Mouse (Mus musculus) gastrocnemius, postnatal 10 days (tissue): ENCODE measurements around the gene Olfr788. TPM values are rescaled to one million over a fixed set of nuclear protein-coding genes. Genes with fewer than 3 reads are reported as not detected.

Experiments
- DNase-seq: peaks from one replicate; pipeline ENCODE4 v3.0.0; 2021; ENCODE audit warnings: mixed read lengths
- long read RNA-seq, 2 experiments: library from polyadenylated mRNA; stranded (forward); transcript quantifications; one replicate each; pipeline ENCODE4 v2.0.0; 2021
- total RNA-seq, 2 experiments: library from RNA; stranded (reverse); gene quantifications; 2 replicates each; pipeline ENCODE4 v1.2.3; 2021

Gene Olfr788
- total RNA-seq = not detected
- long read RNA-seq, experiment 1 = 0 reads
- long read RNA-seq, experiment 2 = 0 reads

GRCm38 (mm10) chr10:129470698-129471097 lies at the start of gene Olfr788:
TSS of gene Olfr788 (plus strand) at chr10:129470998.
- DNase-seq = no peak

DNA sequence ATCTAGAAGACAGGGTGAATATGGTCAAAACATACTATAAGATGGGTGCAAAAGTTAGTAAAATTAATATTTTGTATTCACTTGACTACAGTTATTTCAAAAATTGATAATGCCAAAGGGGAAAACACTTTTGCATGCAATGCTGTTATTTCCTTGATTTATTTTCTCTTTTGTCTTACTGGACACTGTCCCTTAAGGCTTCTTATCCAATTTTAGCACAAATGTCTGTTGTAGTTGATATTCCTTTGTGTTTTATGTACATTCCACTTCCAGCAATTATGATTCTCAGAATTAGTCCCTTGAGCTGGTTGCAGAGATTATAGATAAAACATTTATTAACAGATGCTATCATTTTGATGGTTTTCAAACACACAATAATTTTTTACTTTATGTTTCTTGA lies 43.8 kb upstream of the Olfr788 start, which contains the start of gene Olfr786:
Gene Olfr786, plus strand, starts transcription at position 301 of the 400 bp plus-strand sequence.
- DNase-seq = no peak

DNA sequence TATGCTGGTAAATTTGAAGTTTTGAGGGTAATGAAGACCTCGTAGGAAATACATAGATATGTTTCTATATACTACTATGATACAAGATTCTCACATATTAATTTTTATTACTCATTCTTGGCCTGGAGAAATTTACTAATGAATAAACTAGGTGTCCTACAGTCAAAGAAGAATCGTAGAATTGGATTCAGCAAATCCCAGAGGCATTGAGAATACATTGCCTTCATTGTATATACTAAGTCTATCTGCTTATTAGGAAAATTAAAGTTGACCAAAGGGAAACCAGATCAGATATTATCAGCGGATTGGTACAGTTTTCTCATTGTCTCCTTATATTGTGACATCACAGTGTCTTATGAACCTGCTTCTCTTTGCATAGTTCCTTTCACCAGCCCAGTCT lies 9.2 kb upstream of the Olfr788 start, which contains the start of gene Olfr787:
Gene Olfr787, plus strand, starts transcription at position 301 of the 400 bp plus-strand sequence.
- no peak for DNase-seq

DNA sequence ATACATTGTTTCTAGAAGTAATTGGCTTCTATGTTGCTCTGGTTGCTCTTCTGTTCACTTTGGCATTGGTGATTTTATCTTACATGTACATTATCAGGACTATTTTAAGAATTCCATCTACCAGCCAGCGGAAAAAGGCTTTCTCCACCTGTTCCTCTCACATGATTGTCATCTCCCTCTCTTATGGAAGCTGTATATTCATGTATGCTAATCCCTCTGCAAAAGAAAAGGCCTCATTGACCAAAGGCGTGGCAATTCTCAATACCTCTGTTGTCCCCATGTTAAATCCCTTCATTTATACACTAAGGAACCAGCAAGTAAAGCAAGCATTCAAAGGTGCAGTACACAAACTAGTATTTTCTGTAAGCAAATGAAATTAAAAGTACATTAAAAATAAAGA lies 2.5 kb downstream of the Olfr788 start:
- DNase-seq = no peak

- DNase-seq = no peak
These were observed 2.9 kb downstream of the Olfr788 start for GRCm38 (mm10) chr10:129473723-129474122.

GRCm38 (mm10) chr10:129484452-129484851 lies 13.7 kb downstream of the Olfr788 start, which contains the start of gene Olfr789:
TSS of gene Olfr789 (plus strand) at chr10:129484752.
- no peak for DNase-seq

GRCm38 (mm10) chr10:129490101-129490500 lies 19.3 kb downstream of the Olfr788 start:
- no peak for DNase-seq

DNA sequence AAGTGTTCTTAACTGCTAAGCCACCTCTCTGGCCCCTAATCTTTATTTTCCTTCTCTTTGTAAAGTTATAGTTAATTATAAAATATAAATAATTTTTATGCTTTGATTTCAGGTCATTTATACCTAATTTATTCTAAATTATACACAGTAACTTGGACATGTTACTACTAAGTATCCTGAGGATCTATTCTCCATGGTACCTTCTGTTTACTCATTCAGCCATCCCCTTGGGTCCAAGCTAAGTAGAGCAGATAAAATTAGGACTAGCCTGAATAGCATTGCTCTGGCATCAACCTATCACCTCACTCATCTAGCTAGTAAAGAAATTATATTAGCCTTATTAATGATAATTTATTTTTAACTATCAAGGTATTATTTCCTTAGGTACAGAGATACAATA lies 27.4 kb downstream of the Olfr788 start, which contains the start of gene Olfr790:
Gene Olfr790, plus strand, starts transcription at position 301 of the 400 bp plus-strand sequence.
- no peak for DNase-seq

DNA sequence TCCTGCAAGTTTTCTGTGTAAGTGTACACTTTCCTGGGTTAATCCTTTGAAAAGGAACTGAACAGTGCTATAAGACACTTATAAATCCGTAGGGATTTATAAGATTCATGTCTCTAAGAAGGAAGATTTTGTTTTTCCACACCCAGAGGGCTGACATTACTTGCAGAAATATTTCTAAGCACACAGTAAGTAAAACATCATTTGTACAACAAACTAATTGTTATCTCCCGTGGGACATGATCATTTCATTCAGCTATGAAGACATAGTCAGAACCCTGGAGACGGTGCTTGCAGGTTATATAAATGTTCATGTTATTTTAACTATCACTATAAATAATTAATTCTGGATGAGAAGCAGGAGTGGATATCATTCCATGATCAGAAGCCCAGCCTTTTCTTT lies 50.7 kb downstream of the Olfr788 start, which contains the start of gene Olfr791:
Gene Olfr791, plus strand, starts transcription at position 301 of the 400 bp plus-strand sequence.
- no peak for DNase-seq

Other genes with a start within 250 kb of the Olfr788 start
- gene Olfr774, start 234.8 kb upstream of the Olfr788 start, total RNA-seq = not detected
- gene Olfr775, start 222.6 kb upstream of the Olfr788 start, total RNA-seq = not detected
- not detected for gene Olfr776, start 211.9 kb upstream of the Olfr788 start, total RNA-seq
- not detected for gene Olfr777, start 199.5 kb upstream of the Olfr788 start, total RNA-seq
- not detected for gene Olfr780, start 152.9 kb upstream of the Olfr788 start, total RNA-seq
- gene Olfr781, start 142.1 kb upstream of the Olfr788 start, total RNA-seq = not detected
- not detected for gene Olfr782, start 122.1 kb upstream of the Olfr788 start, total RNA-seq
- not detected for gene Olfr784, start 86.9 kb upstream of the Olfr788 start, total RNA-seq
- not detected for gene Olfr785, start 65.6 kb upstream of the Olfr788 start, total RNA-seq
- not detected for gene Olfr786, start 43.7 kb upstream of the Olfr788 start, total RNA-seq
- not detected for gene Olfr787, start 9.1 kb upstream of the Olfr788 start, total RNA-seq
- gene Olfr789, start 13.8 kb downstream of the Olfr788 start, total RNA-seq = not detected
- not detected for gene Olfr790, start 27.5 kb downstream of the Olfr788 start, total RNA-seq
- gene Olfr791, start 50.8 kb downstream of the Olfr788 start, total RNA-seq = not detected
- gene Olfr792, start 68.2 kb downstream of the Olfr788 start, total RNA-seq = not detected
- gene Olfr794, start 96.7 kb downstream of the Olfr788 start, total RNA-seq = not detected
- not detected for gene Olfr796, start 141.6 kb downstream of the Olfr788 start, total RNA-seq
- gene Olfr798, start 156.9 kb downstream of the Olfr788 start, total RNA-seq = not detected
- not detected for gene Olfr799, start 166.5 kb downstream of the Olfr788 start, total RNA-seq
- gene Olfr800, start 186.7 kb downstream of the Olfr788 start, total RNA-seq = not detected
- gene Olfr801, start 202.9 kb downstream of the Olfr788 start, total RNA-seq = not detected
- not detected for gene Olfr802, start 217.2 kb downstream of the Olfr788 start, total RNA-seq
- not detected for gene Olfr803, start 223.3 kb downstream of the Olfr788 start, total RNA-seq
- gene Olfr804, start 232.2 kb downstream of the Olfr788 start, total RNA-seq = not detected